Mouse (Mus musculus): ENCODE data around the gene Celf2.

GRCm38 (mm10) chr2:6867297-6867696 is 642.1 kb downstream of the Celf2 start:
- TF ChIP-seq POLR2A (IDR thresholded peaks at IDR 0.05; ENCODE audit: borderline replicate concordance, low read depth, low read length), result no peak
- TF ChIP-seq CTCF (IDR thresholded peaks at IDR 0.05; ENCODE audit: low read depth, low read length), result no peak

Data from bone marrow macrophage, adult 2 months (primary cell).